Mouse (Mus musculus) heart, adult 9 months (tissue): ENCODE results near the gene Slmap.
"Not testable (repeated sequence)": the region's sequence is repeated elsewhere in the genome, so short reads cannot be mapped to it uniquely, and the experiment has no call there.

Experiments
- DNase-seq, 2 experiments: peaks; one replicate each; pipeline ENCODE4 v3.0.0; 2022; ENCODE audit warnings: low spot score in 2 of 2

The Slmap gene

GRCm38 (mm10) chr14:26534757-26535479 is at the start of gene Slmap:
TSS of gene Slmap (minus strand) at chr14:26534931.
- peak; percentile 98 to 99 for DNase-seq

GRCm38 (mm10) chr14:26583645-26584044 is 48.9 kb upstream of the Slmap start:
- DNase-seq = no peak

- peak; percentile 90 to 91 for DNase-seq
Observed at GRCm38 (mm10) chr14:26579346-26580343, 44.9 kb upstream of the Slmap start.

GRCm38 (mm10) chr14:26578791-26579191 is 44.1 kb upstream of the Slmap start:
- peak; percentile 4 for DNase-seq

DNA sequence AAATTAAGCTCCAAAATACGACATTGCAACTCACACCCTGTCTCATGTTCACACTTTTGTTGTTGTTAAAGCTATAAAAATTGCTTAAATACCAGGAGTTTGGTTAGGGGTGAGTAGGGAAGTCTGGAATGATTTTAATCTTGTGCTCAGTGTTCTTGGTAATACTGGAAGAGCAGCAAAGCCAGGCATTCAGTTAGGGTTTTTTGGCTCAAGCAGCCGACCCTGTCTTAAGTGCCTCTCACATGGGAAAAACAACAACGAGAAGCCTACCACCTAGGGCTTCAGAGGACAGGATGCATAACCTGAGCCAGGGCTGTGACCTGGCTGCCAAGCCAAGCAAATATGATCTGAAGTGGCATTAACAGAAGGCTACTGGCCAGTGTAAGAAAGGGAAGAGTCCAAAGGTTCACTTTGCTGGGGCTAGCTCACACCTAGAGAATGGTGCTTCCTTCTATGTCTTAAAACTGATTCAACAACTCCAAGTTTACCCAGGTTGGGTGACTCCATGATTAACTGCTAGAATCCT is 41.6 kb upstream of the Slmap start:
- no peak for DNase-seq

DNA sequence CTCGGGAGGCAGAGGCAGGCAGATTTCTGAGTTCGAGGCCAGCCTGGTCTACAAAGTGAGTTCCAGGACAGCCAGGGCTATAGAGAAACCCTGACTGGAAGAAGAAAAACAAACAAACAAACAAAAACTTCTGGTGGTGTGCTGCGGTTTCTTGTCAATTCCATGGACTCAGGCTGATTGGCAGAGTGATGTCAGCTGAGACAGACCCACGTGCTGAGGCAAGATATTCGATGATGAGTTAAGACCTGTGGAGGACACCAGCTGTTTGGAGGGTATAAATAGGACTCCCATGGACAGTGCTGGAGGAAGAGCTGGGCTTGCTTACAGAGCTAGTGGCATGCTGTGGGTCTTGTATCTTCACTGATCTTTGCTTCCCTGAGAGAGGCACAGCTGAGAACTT is 38.8 kb upstream of the Slmap start, which contains the start of gene Dennd6a:
Gene Dennd6a, plus strand, starts transcription at position 301 of the 400 bp plus-strand sequence.
- DNase-seq = not testable (repeated sequence)

- DNase-seq = no peak
Observed at GRCm38 (mm10) chr14:26571951-26572675, 37.4 kb upstream of the Slmap start.

DNA sequence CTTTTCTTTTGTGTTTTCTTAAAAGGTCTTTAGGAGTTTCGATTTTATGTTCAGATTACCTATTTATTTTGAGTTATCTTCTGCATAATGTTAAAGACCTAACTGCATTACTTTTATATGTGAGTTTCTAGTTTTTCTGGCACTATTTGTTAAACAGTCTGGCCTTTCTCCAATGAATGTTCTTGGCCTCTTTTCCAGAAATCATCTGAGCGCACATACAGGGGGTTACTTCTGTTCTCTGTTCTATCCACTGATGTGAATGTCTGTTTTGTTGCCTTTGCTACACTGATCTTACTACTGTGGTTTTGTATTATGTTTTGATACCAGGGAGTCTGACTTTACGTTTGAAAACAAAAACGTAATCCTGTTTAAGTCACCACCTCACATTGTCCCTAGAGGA is 35.1 kb upstream of the Slmap start:
- DNase-seq = no peak

DNA sequence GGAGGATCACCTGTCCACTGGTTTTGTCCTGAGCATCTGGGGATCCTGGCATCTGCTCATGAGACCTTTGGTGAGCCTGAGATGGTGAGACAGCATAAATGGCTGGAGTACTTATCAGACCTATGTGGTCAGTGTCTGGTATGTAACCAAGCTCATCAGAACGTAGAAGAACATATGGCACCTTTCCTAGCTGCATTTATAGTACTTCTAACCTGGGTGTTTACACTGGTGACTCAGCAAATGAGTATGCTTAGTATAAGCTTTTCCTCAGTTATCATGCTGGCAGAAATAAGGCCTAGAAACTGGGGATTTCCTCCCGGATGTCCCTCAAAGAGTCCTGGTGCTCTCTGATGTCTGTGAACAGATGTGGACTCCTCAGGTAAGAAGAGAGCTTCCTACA is 27.5 kb upstream of the Slmap start:
- DNase-seq = no peak

- DNase-seq = no peak
Observed at GRCm38 (mm10) chr14:26558536-26558935, 23.8 kb upstream of the Slmap start.

GRCm38 (mm10) chr14:26557581-26557980 is 22.9 kb upstream of the Slmap start:
- no peak for DNase-seq

DNA sequence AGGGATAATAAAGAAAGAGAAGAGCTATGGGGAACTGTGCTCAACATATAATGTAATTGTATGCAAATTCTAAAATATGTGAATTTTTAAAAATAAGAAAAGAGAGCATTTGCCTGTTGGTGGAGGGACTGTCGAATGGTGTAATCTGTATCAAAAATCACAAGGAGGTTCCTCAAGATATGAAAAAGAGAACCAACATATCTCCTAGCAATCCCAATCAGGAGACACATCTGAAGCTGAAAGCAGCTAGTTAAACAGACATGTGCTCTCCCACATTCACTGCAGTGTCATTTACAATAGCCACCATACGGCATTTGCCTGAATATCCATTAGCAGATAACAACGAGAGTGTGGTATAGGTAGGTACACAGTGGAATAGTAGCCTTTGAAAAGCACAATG is 18.1 kb upstream of the Slmap start:
- DNase-seq = no peak

GRCm38 (mm10) chr14:26552441-26552840 is 17.7 kb upstream of the Slmap start:
- no peak for DNase-seq

- DNase-seq = no peak
Observed at GRCm38 (mm10) chr14:26550712-26551111, 16.0 kb upstream of the Slmap start.

DNA sequence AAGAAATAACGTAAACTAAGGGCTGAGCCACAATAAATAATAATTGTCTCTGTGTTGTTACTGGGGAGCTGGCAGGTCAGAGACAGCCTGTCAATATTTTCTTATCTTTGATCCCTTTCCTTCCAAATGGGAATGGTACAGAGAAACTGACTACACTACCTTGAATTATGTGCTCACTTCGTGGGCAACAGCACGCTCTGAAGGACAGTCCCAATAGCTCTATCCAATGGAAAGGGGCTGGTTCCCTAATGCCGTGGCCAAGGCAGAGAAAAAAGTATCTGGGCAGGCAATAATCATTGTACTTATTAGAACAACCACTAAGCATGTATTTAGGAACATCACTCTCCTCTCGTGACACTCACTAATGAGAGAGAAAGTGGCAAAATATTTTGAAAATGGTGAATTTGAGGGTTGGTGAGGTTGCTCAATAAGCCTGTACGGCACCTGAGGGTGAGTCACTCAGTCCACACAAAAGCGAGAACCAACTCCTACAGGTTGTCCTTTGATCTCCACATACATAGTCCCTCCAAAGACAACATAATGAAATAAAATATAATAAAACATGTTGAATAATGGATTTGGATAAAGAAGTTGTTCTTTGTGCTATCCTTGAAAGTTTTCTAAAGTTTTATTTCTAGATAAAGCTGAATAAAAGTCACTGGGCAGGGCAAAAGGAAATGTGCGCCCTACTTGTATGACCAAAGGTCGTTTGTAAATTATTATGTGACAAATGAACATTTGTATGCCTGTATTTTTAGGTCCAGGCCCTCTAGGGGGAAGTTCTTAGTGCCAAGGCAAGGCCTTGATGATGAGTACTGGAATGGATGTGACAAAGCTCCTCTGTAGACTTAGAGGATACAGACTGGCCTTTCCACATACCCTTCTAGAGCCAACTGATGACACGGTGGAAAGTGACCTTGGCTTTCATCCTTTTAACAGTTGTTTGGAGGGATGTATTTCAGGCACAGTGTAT is 13.1 kb upstream of the Slmap start:
- DNase-seq = no peak

DNA sequence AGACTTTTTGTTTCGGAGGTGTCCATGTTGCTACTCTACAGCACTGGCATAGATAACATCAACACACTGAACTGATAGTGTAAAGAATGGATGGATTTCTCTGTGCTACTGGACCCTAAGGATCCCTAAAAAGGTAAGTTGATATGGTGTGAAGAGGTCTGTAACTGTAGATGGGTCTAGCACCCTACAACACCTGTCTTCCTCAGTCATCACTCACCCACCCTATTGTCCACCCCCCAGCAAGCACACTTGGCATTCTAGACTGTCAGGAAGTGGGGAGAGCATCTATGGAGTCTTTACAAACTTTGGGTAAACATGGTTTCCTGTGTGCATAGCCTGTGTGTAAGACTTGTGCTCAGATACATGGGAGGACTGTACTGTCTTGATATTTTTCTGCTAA is 7.4 kb upstream of the Slmap start:
- DNase-seq = no peak

DNA sequence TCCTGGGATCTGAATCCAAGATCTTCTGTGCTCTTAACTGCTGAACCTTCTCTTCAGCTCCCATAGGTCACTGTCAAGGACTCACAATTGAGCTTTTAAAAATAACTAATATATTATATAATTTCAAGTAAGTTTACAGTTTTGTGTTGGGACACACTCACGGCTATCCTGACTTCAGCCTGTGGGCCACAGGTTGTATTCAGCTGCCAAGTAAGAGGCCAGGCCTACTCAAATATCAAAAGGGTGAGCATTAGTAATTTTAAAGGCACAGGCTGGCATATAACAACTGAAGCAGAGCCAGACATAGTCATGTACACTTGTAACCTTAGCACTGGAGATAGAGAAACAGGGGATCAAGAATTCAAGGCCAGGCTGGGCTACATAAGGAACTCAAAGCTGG is 5.8 kb upstream of the Slmap start:
- peak in 1 of 2 experiments; percentile 19 for DNase-seq

GRCm38 (mm10) chr14:26539241-26539640 is 4.5 kb upstream of the Slmap start:
- no peak for DNase-seq

- DNase-seq = peak; percentile 25 to 39
Observed at GRCm38 (mm10) chr14:26533821-26534756, 642 bp downstream of the Slmap start.
